Mouse (Mus musculus): ENCODE results near the gene Serpinb2.

Gene Serpinb2

GRCm38 (mm10) chr1:107511252-107511651 is at the start of gene Serpinb2:
Gene Serpinb2, plus strand, starts transcription at chr1:107511423.
- peak in 1 of 2 experiments; percentile 13 for DNase-seq

DNA sequence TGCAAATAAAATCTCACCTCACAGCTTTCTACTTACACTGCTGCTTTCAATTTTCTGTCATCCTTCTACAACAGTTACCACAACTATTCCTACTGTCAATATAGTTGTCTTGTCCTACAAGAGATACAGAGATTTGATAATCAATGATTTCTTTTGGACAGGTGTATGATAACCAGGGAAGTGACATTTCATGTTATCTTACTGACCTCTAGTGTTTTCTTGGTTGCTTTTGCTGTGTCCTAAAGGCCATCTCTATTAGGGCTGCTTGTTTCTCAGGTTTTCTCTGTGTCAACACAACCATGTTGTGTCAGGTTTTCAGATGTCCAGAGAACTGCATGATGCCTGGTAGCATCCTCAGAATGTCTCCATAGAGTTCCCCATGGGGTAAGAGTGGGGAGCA is 31.3 kb upstream of the Serpinb2 start:
- DNase-seq: no peak

DNA sequence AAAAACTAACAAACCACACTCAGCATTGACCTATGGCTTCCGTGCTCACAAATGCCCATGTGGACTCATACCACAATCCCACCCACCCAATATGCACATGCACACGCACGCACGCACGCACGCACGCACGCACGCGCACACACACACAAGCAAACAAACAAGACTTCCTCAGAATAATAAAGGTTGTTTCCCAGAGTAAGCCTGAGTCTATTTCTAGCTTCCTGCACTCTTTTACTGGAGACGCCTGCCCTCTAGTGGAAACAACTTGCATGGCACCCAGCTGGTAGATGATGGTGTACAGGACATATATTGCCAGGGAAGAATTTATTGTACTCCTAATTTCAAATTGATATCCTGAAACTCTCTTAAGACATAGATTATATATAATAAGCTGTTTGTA is 29.8 kb upstream of the Serpinb2 start:
- DNase-seq: peak; percentile 88 to 89

- no peak for DNase-seq
Measured at GRCm38 (mm10) chr1:107489577-107489976, 21.6 kb upstream of the Serpinb2 start.

DNA sequence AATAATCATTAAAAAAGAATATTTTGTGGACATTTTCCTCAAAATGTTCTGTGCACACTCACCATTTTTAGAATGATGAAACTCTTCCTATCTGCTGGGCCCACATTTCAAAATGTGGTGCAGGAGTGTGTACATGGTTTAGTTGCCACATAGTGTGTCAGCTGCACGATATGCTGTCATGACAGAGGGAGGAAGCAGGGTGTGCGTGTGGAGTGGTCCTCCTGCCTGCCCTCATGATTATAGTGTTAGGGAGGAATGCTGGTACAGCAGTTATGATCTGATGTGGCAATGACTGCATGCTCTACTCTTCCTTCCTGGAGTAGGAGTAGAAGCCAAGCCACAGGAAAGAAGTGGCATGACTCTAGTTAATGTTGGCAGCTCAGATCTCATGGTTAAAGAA is 14.4 kb upstream of the Serpinb2 start:
- DNase-seq: no peak

DNA sequence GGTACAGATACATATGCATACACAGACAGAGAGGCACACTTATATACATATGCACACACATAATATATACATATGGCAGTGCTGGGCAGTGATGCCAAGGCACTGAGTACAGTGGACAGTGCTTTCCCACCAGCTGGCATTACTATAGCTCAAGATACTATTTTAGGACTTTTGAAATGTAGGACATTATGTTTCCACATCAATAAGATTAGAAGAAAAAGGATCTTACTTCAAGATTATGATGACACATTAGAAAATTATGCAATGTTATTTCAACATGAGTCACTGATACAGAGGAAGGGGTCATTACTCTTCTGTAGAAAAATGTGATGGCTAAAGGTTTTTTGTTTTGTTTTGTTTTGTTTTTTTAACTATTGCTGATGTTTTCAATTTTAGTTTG is 9.2 kb upstream of the Serpinb2 start:
- no peak for DNase-seq

DNA sequence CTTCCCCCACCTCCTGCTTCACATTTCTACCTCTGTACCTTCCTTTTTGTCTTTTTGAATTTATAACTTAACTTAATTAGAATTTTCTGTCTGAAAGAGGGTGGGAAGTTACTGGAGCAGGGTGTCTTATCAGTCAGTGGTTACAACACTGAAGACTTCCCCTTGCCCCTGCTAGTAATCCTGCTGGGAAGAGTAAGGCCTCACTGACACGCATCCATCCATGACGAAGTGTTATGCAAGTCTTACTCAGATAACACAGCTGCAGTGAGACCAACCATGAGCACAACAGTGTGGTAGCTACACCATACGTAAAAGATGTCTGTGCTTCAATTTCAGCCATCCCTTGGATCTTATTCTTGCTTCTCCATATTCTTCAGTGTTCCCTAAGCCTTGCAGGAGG is 7.9 kb upstream of the Serpinb2 start:
- no peak for DNase-seq

GRCm38 (mm10) chr1:107505898-107506562 is 5.2 kb upstream of the Serpinb2 start:
- no peak for DNase-seq

DNA sequence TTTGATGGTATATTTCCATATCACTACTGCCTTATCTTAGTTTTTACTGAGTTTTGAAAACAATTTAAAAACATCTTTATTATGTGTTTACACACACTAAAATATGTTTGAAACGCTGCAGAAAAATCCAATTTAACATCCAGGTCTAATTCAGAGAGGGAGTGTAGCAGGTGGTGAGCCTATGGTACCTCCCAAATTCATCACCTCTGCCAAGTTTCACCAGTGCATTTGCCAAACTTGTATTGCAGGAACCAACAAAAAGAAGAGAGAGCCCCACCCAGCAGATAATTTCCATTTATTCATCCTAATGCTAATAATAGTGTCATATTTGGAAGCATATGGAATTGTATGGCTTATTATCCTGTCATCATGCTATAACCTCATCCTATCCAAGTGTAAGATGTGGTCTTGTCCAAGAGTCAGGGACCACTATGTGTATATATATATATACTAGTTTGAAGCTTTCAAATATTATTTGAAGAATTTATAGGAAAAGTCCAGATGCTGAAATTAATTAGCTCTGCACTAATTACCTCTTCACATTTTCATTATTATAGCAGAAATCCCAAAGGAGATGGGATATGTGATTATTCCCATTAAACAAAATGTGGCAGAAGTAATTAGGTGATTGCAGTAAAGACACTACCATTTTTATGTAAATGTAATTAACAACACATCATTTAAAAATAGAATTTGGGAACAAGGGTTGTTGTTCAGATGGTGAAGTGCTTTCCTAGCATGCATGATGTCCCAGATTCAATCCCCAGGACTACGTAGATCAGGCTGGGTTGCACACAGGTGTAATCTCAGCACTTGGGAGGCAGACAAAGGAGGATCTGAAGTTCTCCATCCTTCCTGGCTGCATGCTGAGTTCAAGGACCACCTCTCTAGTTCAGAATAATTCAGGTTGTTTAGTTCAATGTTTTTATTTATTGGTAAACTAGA is 1.2 kb downstream of the Serpinb2 start:
- DNase-seq: peak; percentile 38 to 55

GRCm38 (mm10) chr1:107513530-107513929 is 2.3 kb downstream of the Serpinb2 start:
- DNase-seq: no peak

GRCm38 (mm10) chr1:107515839-107516498 is 4.7 kb downstream of the Serpinb2 start:
- no peak for DNase-seq

GRCm38 (mm10) chr1:107525592-107525991 is 14.4 kb downstream of the Serpinb2 start:
- DNase-seq: no peak

DNA sequence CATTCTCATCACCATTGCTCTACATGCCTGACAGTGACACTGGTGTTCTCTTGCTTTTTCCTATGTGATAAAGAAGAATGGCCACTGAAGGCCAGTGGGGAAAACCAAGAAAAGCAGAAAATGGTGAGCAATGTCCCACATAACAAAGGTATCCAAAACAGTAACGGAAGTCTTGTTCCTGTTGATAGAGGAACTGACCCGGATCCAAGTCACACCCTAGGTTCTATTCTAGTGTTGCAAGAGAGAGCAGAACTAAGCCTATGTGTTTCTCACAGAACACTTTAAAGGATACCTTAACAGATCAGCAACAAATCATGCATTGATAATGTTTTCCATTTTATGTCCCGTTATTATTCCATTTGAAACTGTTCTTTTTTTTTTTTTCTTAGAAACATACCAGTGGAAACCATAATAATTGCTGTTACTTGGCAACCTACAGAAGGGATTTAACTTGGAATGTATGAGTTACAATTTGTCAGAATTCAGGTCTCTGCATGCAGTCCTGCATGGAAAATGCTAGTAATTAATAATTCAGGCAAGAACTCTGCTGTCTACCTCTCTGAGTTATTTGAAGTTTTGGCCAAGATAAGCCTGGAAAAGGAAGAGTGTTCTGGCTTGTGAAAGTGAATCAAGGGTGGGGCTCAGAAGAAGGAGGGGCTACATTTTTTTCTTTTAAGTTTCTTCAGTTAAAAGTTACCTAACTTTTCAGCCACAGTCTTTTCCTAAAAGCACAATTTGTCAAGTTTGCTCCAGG is 17.3 kb downstream of the Serpinb2 start:
- DNase-seq: no peak

DNA sequence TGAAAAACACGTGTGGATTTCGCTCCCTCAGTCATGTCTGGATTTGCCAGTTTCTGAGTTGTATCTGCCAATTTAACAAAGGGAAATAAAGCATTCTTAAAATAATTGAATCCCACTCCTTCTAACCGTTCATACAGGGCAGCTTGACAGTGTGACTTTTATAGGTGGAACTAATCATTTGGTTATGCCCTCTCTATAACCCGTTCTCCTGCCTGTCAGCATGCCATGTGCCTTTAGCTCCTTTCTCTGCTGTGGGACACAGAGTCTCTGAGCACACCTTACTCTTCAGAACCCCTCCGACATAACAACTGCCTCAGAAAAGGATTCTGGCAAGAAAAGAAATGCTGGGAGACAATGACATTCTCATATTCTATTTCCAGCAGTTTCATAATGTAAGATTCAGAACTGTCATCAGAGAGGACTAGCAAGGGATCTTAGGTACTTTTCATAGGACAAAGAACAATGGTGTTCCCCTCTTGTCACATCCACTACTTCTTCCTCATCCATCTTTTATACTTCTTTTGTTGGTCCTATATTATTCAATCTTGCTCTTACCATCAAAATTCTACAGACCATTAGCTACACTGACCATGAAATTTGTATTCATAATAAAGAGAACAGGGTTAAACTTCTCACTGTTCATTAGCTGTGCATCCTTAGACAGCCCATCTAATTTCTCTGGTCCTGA is 18.3 kb downstream of the Serpinb2 start:
- DNase-seq: no peak

GRCm38 (mm10) chr1:107533736-107534135 is 22.5 kb downstream of the Serpinb2 start:
- no peak for DNase-seq

DNA sequence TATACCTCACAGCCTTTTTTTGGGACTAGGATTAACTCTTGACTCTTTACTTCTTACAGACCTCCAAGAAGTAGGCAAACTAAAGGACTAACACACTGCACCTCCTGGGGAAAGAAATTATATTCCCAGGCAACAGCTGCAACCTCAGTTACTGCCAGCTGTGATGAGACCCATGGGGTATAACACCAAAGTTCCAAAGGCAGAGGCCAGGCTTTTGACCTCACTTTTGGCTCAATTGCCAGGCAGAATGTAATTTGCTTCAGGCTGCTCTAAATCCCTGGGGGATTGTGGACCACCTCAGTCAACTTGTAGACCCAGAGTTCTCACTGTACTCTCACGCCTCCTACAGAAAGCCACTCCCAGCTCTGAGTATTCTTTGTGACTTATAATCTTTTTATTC is 26.2 kb downstream of the Serpinb2 start:
- DNase-seq: no peak

- no peak for DNase-seq
Measured at GRCm38 (mm10) chr1:107559494-107559893, 48.3 kb downstream of the Serpinb2 start.

DNA sequence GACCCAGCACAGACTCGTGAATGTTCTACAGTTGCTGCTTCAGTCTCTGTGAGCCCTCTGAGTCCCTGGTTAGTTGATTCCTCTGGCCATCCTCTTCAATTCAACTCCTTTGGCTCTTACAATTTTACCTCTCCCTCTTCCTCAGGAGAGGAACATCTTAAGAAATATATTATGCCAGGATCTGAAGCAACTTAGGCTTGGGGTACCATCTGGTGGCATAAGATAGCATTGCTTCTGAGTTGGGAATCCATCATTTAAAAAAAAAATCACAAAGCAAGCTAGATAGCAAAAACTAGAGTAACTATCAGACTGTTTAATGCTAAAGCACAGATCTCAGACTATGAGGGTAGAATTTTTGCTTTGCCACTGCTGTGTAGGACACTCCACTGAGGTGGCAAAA is 50.9 kb downstream of the Serpinb2 start:
- peak in 1 of 2 experiments; percentile 18 for DNase-seq

- DNase-seq: peak; percentile 32 to 63
Measured at GRCm38 (mm10) chr1:107565644-107566043, 54.4 kb downstream of the Serpinb2 start.

DNA sequence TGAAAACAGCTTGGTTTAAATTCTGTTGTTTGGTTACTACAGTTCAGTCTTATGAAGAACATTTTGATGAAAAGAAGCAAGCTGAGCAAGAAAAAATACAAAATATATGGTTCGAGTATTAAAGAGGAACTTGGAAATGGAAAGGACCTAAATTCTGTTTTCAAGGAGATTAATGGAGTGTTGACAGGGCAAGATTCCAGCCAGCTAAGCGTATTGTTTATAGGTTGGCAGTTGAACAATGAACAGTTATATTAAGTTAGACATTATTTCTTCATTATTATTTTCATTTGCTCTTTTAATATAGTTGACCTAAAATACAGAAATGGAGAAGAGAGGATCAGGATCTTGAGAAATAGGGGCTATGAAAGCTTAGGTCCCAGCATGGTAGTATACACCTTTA is 64.9 kb downstream of the Serpinb2 start:
- DNase-seq: no peak

DNA sequence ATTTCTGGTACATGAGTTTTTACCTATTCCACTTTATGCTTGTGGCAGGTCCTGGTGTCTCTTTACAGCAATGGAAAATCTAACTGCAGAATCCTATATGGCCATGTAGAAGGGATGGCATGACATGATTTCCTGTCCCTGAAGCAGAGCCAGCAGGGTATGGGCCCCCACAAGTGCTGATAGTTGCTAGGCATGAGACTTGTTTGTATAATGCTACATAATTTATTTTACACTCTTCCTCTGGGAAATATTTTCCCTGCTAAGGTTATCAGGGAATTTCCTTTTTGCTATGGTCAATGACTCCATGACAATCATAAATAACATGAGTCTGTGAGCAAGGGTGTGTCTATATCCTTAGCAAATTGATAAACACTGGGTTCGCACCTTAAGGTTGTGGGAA is 66.3 kb downstream of the Serpinb2 start:
- no peak for DNase-seq

GRCm38 (mm10) chr1:107581220-107581619 is 70.0 kb downstream of the Serpinb2 start:
- peak in 1 of 2 experiments; percentile 41 for DNase-seq

Data from cerebellum, postnatal 14 days (tissue).